Mouse (Mus musculus): ENCODE results near the gene Syde2.

Syde2 gene

GRCm38 (mm10) chr3:146011544-146012218 is 24.0 kb downstream of the Syde2 start:
- DNase-seq, result no peak

GRCm38 (mm10) chr3:146013490-146013889 is 25.8 kb downstream of the Syde2 start:
- no peak for DNase-seq

GRCm38 (mm10) chr3:146014321-146014720 is 26.7 kb downstream of the Syde2 start:
- DNase-seq, result no peak

- no peak for DNase-seq
Measured at GRCm38 (mm10) chr3:146016979-146017378, 29.3 kb downstream of the Syde2 start.

GRCm38 (mm10) chr3:146017521-146017920 is 29.9 kb downstream of the Syde2 start:
- no peak for DNase-seq

GRCm38 (mm10) chr3:146022232-146022631 is 34.6 kb downstream of the Syde2 start:
- no peak for DNase-seq

- no peak for DNase-seq
Measured at GRCm38 (mm10) chr3:146024746-146025145, 37.1 kb downstream of the Syde2 start.

- no peak for DNase-seq
Measured at GRCm38 (mm10) chr3:146025499-146025898, 37.8 kb downstream of the Syde2 start.

- no peak for DNase-seq
Measured at GRCm38 (mm10) chr3:146027116-146027515, 39.4 kb downstream of the Syde2 start.

GRCm38 (mm10) chr3:146028406-146028805 is 40.7 kb downstream of the Syde2 start:
- no peak for DNase-seq

- no peak for DNase-seq
Measured at GRCm38 (mm10) chr3:146029234-146029633, 41.6 kb downstream of the Syde2 start.

GRCm38 (mm10) chr3:146030255-146030836 is 42.7 kb downstream of the Syde2 start:
- no peak for DNase-seq

- no peak for DNase-seq
Measured at GRCm38 (mm10) chr3:146032976-146033375, 45.3 kb downstream of the Syde2 start.

- no peak for DNase-seq
Measured at GRCm38 (mm10) chr3:146037906-146038305, 50.2 kb downstream of the Syde2 start.

- no peak for DNase-seq
Measured at GRCm38 (mm10) chr3:146039132-146039903, 51.6 kb downstream of the Syde2 start.

GRCm38 (mm10) chr3:146041382-146041781 is 53.7 kb downstream of the Syde2 start:
- DNase-seq, result no peak

- DNase-seq, result no peak
Measured at GRCm38 (mm10) chr3:146044977-146045376, 57.3 kb downstream of the Syde2 start.

- no peak for DNase-seq
Measured at GRCm38 (mm10) chr3:146046076-146046475, 58.4 kb downstream of the Syde2 start.

- peak; percentile 7 to 17 for DNase-seq
Measured at GRCm38 (mm10) chr3:146047704-146048207, 60.1 kb downstream of the Syde2 start.

GRCm38 (mm10) chr3:146049951-146050350 is 62.3 kb downstream of the Syde2 start:
- DNase-seq, result no peak

GRCm38 (mm10) chr3:146051277-146052007 is 63.8 kb downstream of the Syde2 start:
- peak; percentile 67 to 80 for DNase-seq

GRCm38 (mm10) chr3:146053082-146053814 is 65.6 kb downstream of the Syde2 start:
- DNase-seq, result no peak

Measured in cerebellum, postnatal 14 days (tissue).